Mouse (Mus musculus) kidney, adult 11 months (tissue): ENCODE data around the gene Casc3.
"Not testable (repeated sequence)": the region's sequence is repeated elsewhere in the genome, so short reads cannot be mapped to it uniquely, and the experiment has no call there.

Experiments
- DNase-seq: peaks from one replicate; pipeline ENCODE4 v3.0.0; 2022

Gene Casc3

GRCm38 (mm10) chr11:98790631-98791205 lies 14.0 kb upstream of the Casc3 start:
- no peak for DNase-seq

- no peak for DNase-seq
These were observed 13.3 kb upstream of the Casc3 start for GRCm38 (mm10) chr11:98791448-98791847.

GRCm38 (mm10) chr11:98792081-98792480 lies 12.6 kb upstream of the Casc3 start:
- DNase-seq: no peak

GRCm38 (mm10) chr11:98794469-98795014 lies 10.2 kb upstream of the Casc3 start:
- peak; percentile 83 for DNase-seq

GRCm38 (mm10) chr11:98795015-98795713 lies 9.5 kb upstream of the Casc3 start, which contains the start of gene Msl1:
Gene Msl1, plus strand, starts transcription at chr11:98795516.
- peak; percentile 86 for DNase-seq

DNA sequence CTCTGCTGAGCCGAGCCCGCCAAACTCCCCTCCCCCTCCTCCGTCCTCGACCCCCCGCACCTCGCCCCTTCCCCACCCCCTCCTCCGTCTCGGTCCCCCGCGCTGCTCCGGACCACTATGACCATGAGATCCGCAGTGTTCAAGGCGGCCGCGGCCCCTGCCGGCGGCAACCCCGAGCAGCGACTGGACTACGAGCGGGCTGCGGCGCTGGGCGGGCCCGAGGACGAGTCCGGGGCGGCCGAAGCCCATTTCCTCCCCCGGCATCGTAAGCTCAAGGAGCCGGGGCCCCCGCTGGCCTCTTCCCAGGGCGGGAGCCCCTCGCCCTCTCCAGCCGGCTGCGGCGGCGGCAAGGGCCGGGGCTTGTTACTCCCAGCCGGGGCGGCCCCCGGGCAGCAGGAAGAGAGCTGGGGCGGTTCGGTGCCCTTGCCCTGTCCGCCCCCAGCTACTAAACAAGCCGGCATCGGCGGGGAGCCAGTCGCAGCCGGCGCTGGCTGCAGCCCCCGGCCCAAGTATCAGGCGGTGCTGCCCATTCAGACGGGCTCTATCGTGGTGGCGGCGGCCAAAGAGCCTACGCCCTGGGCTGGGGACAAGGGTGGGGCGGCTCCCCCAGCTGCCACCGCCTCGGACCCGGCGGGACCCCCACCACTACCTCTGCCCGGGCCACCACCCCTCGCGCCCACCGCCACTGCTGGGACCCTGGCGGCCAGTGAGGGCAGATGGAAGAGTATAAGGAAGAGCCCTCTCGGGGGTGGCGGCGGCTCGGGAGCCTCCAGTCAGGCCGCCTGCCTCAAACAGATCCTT lies 8.8 kb upstream of the Casc3 start:
- DNase-seq: peak; percentile 58

- DNase-seq: peak; percentile 52
These were observed 8.0 kb upstream of the Casc3 start for GRCm38 (mm10) chr11:98796515-98797216.

DNA sequence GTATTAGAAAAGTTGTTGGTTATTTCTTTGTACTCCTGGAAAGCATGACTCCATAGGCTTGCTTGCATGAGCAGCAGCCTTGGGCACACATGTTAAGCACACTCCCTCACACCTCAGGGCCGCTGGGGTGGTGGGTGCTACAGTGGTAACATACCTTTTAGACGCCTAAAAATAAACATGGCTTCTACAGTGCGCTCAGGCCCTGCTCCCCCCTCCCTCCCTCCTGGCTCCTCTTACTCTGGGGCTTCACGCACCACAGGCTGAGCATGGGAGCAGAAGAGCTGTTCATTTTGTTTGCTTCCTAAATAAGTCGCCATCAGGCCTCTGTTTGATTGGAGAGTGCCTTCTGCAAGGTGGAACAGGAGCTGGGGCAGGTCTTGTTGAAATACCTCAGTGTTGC lies 7.4 kb upstream of the Casc3 start:
- DNase-seq: no peak

DNA sequence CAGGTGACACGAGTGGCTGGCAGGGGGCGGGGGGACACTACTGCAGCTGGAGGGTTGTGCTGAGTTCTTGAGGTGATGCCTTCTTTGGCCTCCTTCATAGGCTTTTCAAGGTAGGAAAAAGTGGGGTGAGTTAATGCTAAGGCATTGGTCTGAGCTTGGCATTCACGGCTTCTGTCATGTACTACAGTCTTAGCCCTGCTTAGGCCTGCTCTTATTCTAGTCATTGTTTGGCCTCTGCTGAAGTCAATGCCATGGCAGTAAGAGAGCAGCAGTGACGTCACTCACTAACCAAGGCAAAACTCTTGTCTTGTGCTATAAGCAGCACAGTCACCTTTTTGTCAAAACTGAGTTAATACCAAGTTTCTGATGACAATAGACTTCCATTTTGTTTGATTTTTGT lies 6.8 kb upstream of the Casc3 start:
- no peak for DNase-seq

DNA sequence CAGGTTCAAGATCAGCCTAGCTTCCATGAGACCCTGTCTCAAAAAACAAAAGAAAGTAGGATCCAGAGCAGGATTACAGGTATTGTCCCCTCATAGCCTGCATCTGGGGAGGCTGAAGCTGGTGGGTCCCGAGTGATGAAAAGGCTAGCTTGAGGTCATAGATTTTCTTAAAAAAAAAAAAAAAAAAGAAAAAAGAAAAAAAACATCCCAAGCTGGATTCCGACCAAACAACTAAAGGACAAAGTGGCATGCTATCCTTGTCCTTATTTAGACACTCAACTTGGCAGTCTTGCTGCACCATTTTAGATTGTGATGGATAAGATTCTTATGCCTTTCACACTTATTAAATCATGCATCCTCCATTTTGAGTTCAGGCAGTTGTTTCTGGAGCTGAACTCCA lies 3.7 kb downstream of the Casc3 start:
- no peak for DNase-seq

DNA sequence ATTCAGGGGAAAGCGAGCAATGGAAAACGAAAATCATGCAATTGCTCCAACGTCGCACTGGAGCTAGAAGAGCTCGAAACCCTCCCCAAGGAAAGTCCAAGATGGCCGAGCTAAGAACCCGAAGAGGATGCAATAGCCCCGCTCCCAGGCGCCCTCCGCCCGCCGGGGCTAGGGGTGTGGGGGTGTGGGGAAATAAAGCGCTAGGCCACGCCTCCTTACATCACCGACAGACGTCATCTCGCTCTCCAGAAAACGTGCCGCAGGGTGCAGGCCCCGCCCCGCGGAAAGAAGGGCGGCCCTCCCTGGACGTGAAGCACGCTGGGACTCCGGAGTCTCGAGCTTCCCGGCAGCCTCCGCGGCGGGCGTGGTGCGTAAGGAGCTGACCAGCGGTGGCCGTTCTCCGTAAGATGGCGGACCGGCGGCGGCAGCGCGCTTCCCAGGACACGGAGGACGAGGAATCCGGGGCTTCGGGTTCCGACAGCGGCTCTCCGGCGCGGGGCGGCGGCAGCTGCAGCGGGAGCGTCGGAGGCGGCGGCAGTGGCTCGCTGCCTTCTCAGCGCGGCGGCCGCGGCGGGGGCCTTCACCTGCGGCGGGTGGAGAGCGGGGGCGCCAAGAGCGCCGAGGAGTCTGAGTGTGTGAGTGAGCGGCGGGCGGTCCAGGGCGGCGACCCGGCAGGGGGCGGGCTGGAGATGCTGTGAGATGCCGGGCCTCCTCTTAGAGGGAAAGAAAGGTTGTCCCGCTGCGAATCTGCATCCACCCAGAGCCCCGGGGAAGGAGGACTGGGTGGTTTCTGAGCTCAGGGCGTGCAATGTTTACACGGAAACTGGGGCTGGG lies 5.0 kb downstream of the Casc3 start:
- peak; percentile 99 for DNase-seq

DNA sequence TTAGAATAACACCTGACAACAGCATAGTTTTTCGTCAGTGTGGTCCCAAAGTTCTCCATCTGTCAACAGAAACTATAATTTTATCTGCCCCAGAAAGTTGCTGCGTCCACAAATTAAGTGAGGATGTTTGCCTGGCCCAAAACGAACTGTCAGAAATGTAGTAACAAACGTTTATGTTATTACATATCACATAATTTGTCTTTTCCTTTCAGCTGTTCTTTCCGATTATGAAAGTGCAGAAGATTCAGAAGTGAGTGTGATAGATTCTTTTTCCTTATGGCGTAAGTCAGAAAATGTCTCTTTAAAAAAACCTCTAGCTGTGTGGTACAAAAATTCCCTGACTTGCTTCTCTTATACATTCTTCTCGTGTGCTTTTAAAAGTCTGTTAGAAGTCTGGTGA lies 6.0 kb downstream of the Casc3 start:
- no peak for DNase-seq

- no peak for DNase-seq
These were observed 12.1 kb downstream of the Casc3 start for GRCm38 (mm10) chr11:98816706-98817239.

DNA sequence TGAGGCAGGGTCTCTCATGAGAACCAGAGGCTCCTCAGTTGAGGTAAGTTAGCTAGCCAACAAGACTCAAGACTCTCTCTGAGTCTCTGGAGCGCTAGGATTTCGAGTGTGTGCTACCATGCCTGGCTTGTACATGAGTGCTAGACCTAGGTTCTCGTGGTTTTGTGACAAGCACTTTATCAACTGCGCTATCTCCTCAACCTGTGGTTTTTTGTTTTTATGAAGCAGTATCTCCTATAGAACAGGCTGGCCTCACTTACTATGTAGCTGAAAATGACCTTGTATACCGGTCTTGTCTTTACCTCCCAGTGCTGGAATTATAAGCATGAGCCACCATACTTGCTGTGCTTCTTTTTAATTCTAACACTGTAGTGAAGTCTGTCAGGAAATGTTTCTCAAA lies 16.3 kb downstream of the Casc3 start:
- no peak for DNase-seq

GRCm38 (mm10) chr11:98826071-98826470 lies 21.4 kb downstream of the Casc3 start:
- DNase-seq: not testable (repeated sequence)

DNA sequence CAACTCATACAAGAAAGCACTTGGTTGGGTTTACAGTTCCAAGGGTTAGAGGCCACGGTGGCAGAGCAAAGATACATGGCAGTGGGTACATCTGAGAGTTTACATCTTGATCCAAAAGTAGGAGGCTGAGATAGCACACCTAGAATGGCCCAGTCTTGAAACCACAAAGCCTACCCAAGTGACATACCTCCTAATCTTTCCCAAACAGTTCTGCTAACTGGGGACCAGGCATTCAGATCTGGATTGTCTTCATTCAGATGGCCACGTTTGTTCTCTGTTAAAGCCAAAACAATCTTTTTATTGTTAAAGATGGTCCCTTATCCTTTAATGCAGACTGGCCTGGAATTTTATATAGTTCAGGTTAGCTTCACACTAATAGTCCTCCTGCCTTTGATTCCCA lies 23.2 kb downstream of the Casc3 start:
- DNase-seq: no peak

DNA sequence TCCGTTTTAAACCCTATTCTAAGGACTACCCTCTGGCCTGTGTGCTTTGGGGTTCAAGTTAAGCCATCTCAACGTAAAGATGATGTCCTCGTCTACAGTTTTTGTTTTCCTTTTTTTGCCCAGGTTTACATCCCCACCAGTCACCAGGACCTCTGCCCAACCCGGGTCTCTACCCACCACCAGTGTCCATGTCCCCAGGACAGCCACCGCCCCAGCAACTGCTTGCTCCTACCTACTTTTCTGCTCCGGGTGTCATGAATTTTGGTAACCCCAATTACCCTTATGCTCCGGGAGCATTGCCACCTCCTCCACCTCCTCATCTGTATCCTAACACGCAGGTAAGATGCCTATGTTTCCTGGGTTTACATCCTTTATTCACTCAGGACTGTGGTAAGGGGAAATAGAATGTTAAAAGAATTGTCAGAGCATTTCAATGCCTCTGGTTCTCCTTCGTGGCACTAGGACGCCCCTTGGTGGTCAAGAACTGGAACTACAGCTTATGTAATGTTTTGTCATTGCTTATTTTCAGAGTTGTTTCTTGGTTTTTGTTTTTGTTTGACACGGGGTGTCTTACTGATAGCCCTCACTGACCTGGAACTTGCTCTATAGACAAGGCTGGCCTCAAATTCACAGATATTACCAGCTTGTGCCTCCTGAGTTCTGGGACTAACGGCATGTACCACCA lies 24.5 kb downstream of the Casc3 start:
- DNase-seq: no peak

GRCm38 (mm10) chr11:98829875-98830274 lies 25.2 kb downstream of the Casc3 start:
- no peak for DNase-seq

- no peak for DNase-seq
These were observed 30.6 kb downstream of the Casc3 start for GRCm38 (mm10) chr11:98835296-98835695.

DNA sequence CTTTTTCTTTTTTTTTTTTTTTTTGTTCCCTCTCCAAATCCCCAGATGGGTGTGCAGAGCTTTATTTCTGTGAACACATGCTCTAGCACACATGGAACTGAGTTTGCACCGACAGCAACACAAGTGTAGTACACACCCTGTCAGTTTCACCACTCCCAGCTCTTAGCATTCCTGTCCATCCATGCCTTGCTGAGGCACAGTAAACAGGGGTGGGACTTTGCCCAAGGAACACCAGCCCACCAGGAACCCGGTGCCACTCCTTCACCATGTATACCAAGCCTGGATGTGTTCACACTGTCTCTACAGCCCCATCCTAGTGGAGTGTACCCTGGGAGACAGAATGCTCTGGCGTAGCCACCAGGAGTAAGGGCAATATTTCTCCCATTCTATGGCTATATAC lies 31.0 kb downstream of the Casc3 start:
- no peak for DNase-seq

DNA sequence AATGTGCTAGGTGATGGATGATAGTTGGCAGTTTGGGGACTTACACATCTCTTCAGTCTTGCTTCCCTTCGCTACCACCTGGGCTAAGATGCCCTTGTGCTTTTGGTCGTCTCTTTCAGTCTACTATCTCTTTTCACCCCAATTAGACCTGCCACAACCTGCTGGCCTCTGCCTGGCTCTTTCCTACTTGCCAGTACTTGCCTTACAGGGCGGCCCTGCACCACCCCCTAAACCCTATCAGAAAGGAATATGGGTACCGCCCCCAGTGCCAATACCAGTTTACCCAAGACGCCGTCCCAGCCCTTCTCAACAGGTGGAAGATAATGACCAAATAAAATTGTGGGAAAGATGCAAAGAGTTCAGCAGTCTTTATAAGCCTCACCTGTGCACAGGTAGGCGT lies 31.4 kb downstream of the Casc3 start:
- no peak for DNase-seq
